In the genomic region with DNA sequence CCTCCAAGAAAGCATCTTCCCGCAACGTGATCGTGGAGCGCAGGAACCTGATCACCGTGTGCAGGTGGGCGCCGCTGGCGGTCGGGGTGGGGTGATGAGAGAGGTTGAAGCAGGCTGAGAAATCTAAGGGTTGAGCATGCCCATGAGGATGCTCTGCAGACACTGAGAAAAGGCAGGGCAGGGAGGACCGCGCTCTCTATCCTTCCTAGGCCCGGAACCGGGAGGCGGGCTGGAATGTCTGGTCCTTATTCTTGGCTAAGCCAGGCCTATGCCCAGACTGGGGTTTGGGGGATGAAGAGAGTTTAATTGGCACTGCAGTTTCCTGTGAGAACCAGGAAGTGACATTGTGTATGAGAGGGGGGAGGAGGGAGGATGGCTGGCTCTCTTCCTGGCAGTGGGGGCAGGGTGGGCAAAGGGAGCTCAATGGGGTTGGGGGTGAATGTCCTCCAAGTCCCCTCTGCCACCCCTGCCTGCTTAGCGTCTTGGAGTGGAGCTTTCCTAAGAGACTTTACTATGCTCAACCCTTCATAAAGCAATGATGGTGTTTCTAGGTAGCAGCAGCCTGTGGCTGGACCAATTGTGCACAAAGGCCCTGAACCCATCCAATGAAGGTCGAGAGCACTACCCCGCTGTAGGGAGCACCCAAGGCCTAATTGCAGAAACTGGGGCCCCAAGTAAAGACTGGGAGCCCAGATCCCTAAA, we compare ENCODE assay signal across 8 mouse cellular contexts. TPM values are rescaled to one million over a fixed set of nuclear protein-coding genes. Genes with fewer than 3 reads are reported as not detected.
A peak's percentile ranks its signal among the peaks of the same experiment; 100 is the strongest.
DNase-seq lines count a peak whose midpoint lies in the region; ATAC-seq lines count a peak whose summit lies in the region.

No protein-coding gene starts in this region.

- peaks cover 22% of the 10 kb centered on the region for H3K4me1 ChIP-seq in lung, embryonic 15.5 days
- peaks cover 60% of the 10 kb centered on the region for H3K4me1 ChIP-seq in forebrain, embryonic 12.5 days
- H3K4me1 ChIP-seq in neural tube, embryonic 13.5 days (replicated peaks) = peaks cover 61% of the 10 kb centered on the region

- peak; percentile 27; the same call in 1 of the 2 replicates for ATAC-seq in lung, embryonic 15.5 days (ENCODE audit: borderline replicate concordance, extremely low read depth, low FRiP score, low TSS enrichment)
- ATAC-seq in forebrain, embryonic 12.5 days (ENCODE audit: low FRiP score) = peak; percentile 43
- ATAC-seq in neural tube, embryonic 13.5 days (ENCODE audit: low read depth) = peak; percentile 64
- no peak for ATAC-seq in granulocyte monocyte progenitor cell, adult 5-6 weeks (replicated peaks; ENCODE audit: poor library complexity, severe bottlenecking)

- H3K27ac ChIP-seq in lung, embryonic 15.5 days = no peak overlapping the region
- H3K27ac ChIP-seq in forebrain, embryonic 12.5 days = peak overlapping the region; percentile 94
- peak overlapping the region; percentile 98 for H3K27ac ChIP-seq in neural tube, embryonic 13.5 days (replicated peaks)

- no peaks in the 10 kb centered on the region for H3K9me3 ChIP-seq in lung, embryonic 15.5 days
- H3K9me3 ChIP-seq in forebrain, embryonic 12.5 days = no peaks in the 10 kb centered on the region
- no peaks in the 10 kb centered on the region for H3K9me3 ChIP-seq in neural tube, embryonic 13.5 days

- intact Hi-C loops in left cerebral cortex, postnatal 14 days (cut with DNase I) = loop anchor here (2.0 kb wide), 1 partner anchor 75 kb away; the partner anchor contains the start of gene Ubtf

- WGBS in lung, embryonic 15.5 days = 10% methylated on average over 17 of the region's 17 CpGs
- 5% methylated on average over 17 of the region's 17 CpGs for WGBS in forebrain, embryonic 12.5 days
- 5% methylated on average over 17 of the region's 17 CpGs for whole genome bisulfite sequencing in neural tube, embryonic 13.5 days

- no peak for DNase-seq in lung, postnatal 14 days
- DNase-seq in cerebellum, adult 11 months = peak; percentile 66
- peak; percentile 50 to 68 for DNase-seq in left cerebral cortex, postnatal 14 days (ENCODE audit: low spot score in 2 of 2)
- DNase-seq in gastrocnemius, adult 8-10 months (ENCODE audit: low spot score in 2 of 2) = no peak

- peak overlapping the region; percentile 93 for H3K4me2 ChIP-seq in lung, embryonic 15.5 days
- peak overlapping the region; percentile 89 for H3K4me2 ChIP-seq in forebrain, embryonic 12.5 days
- H3K4me2 ChIP-seq in neural tube, embryonic 13.5 days = peak overlapping the region; percentile 99

- H3K4me3 ChIP-seq in lung, embryonic 15.5 days = peak overlapping the region; percentile 39
- H3K4me3 ChIP-seq in forebrain, embryonic 12.5 days (replicated peaks) = peak overlapping the region; percentile 75
- H3K4me3 ChIP-seq in neural tube, embryonic 13.5 days = peak overlapping the region; percentile 84

- H3K9ac ChIP-seq in lung, embryonic 15.5 days = peak overlapping the region; percentile 32; the same call in 1 of the 2 replicates
- peak overlapping the region; percentile 84 for H3K9ac ChIP-seq in forebrain, embryonic 12.5 days
- H3K9ac ChIP-seq in neural tube, embryonic 13.5 days = peak overlapping the region; percentile 96

- no peaks in the 10 kb centered on the region for H3K36me3 ChIP-seq in lung, embryonic 15.5 days
- peaks cover under 1% of the 10 kb centered on the region; the same call in 1 of the 2 replicates for H3K36me3 ChIP-seq in forebrain, embryonic 12.5 days (replicated peaks)
- H3K36me3 ChIP-seq in neural tube, embryonic 13.5 days = peaks cover 7% of the 10 kb centered on the region; the same call in 1 of the 2 replicates

- H3K27me3 ChIP-seq in lung, embryonic 15.5 days = peaks cover 40% of the 10 kb centered on the region
- peaks cover 12% of the 10 kb centered on the region for H3K27me3 ChIP-seq in forebrain, embryonic 12.5 days
- peaks cover 2% of the 10 kb centered on the region; the same call in 1 of the 2 replicates for H3K27me3 ChIP-seq in neural tube, embryonic 13.5 days

RNA-seq across cellular contexts. Expression of gene Rundc3a, which starts 0.7 kb away (rescaled TPM):
- polyA plus RNA-seq in lung, embryonic 15.5 days (2015; fragmentation: Nextera tagmentation; extraction: Ambion mirVana) = 1.6 and 2.0 TPM in 2 replicates
- 103 and 113 TPM in 2 replicates for polyA plus RNA-seq in forebrain, embryonic 12.5 days (2016; fragmentation: Nextera tagmentation; extraction: Ambion mirVana)
- total RNA-seq in left cerebral cortex, postnatal 14 days (2021) = 100 to 1,000 TPM; 399 to 416 TPM
- 156 and 161 TPM in 2 replicates for polyA plus RNA-seq in neural tube, embryonic 13.5 days (2015; fragmentation: Nextera tagmentation; extraction: Ambion mirVana)
- total RNA-seq in granulocyte monocyte progenitor cell, adult 5-6 weeks (2014; fragmentation: Nextera tagmentation) = not detected in 2 replicates
- not detected in 2 replicates for total RNA-seq in granulocyte monocyte progenitor cell, adult 5-6 weeks (2017)
- total RNA-seq in gastrocnemius, adult 8-10 months (2022) = under 1 TPM in 1 of 4 experiments, not detected in 3; 0.21 TPM

RNA-seq across cellular contexts. Expression of gene Slc25a39, which starts 13.9 kb away (rescaled TPM):
- polyA plus RNA-seq in lung, embryonic 15.5 days (2015; fragmentation: Nextera tagmentation; extraction: Ambion mirVana) = 240 and 247 TPM in 2 replicates
- 173 TPM in 2 replicates for polyA plus RNA-seq in forebrain, embryonic 12.5 days (2016; fragmentation: Nextera tagmentation; extraction: Ambion mirVana)
- 10 to 100 TPM; 71.0 to 71.3 TPM for total RNA-seq in left cerebral cortex, postnatal 14 days (2021)
- polyA plus RNA-seq in neural tube, embryonic 13.5 days (2015; fragmentation: Nextera tagmentation; extraction: Ambion mirVana) = 154 TPM in 2 replicates
- 99.0 and 163 TPM in 2 replicates for total RNA-seq in granulocyte monocyte progenitor cell, adult 5-6 weeks (2014; fragmentation: Nextera tagmentation)
- total RNA-seq in granulocyte monocyte progenitor cell, adult 5-6 weeks (2017) = 51.4 and 53.9 TPM in 2 replicates
- 10 to 100 TPM; 61.2 to 72.2 (median 66.7) TPM for total RNA-seq in gastrocnemius, adult 8-10 months (2022)

RNA-seq across cellular contexts. Expression of gene Slc4a1, which starts 27.9 kb away (rescaled TPM):
- polyA plus RNA-seq in lung, embryonic 15.5 days (2015; fragmentation: Nextera tagmentation; extraction: Ambion mirVana) = 10.1 and 14.0 TPM in 2 replicates
- polyA plus RNA-seq in forebrain, embryonic 12.5 days (2016; fragmentation: Nextera tagmentation; extraction: Ambion mirVana) = 21.2 and 25.7 TPM in 2 replicates
- 1 to 10 TPM; 1.2 to 1.3 TPM for total RNA-seq in left cerebral cortex, postnatal 14 days (2021)
- 4.2 and 4.9 TPM in 2 replicates for polyA plus RNA-seq in neural tube, embryonic 13.5 days (2015; fragmentation: Nextera tagmentation; extraction: Ambion mirVana)
- total RNA-seq in granulocyte monocyte progenitor cell, adult 5-6 weeks (2014; fragmentation: Nextera tagmentation) = not detected in 2 replicates
- total RNA-seq in granulocyte monocyte progenitor cell, adult 5-6 weeks (2017) = under 0.01 and 1.6 TPM in 2 replicates
- total RNA-seq in gastrocnemius, adult 8-10 months (2022) = 1 to 10 TPM in 1 of 4 experiments, not detected in 3; 1.0 TPM

RNA-seq across cellular contexts. Expression of gene Grn, which starts 36.2 kb away (rescaled TPM):
- 168 and 174 TPM in 2 replicates for polyA plus RNA-seq in lung, embryonic 15.5 days (2015; fragmentation: Nextera tagmentation; extraction: Ambion mirVana)
- polyA plus RNA-seq in forebrain, embryonic 12.5 days (2016; fragmentation: Nextera tagmentation; extraction: Ambion mirVana) = 55.5 and 57.6 TPM in 2 replicates
- 10 to 100 TPM; 74.3 to 78.5 TPM for total RNA-seq in left cerebral cortex, postnatal 14 days (2021)
- polyA plus RNA-seq in neural tube, embryonic 13.5 days (2015; fragmentation: Nextera tagmentation; extraction: Ambion mirVana) = 83.3 and 88.6 TPM in 2 replicates
- total RNA-seq in granulocyte monocyte progenitor cell, adult 5-6 weeks (2014; fragmentation: Nextera tagmentation) = 110 and 152 TPM in 2 replicates
- total RNA-seq in granulocyte monocyte progenitor cell, adult 5-6 weeks (2017) = 38.6 and 48.3 TPM in 2 replicates
- 10 to 100 TPM; 12.2 to 21.8 (median 17.0) TPM for total RNA-seq in gastrocnemius, adult 8-10 months (2022)

RNA-seq across cellular contexts. Expression of gene Fam171a2, which starts 53.6 kb away (rescaled TPM):
- 4.7 and 6.9 TPM in 2 replicates for polyA plus RNA-seq in lung, embryonic 15.5 days (2015; fragmentation: Nextera tagmentation; extraction: Ambion mirVana)
- polyA plus RNA-seq in forebrain, embryonic 12.5 days (2016; fragmentation: Nextera tagmentation; extraction: Ambion mirVana) = 13.3 and 15.2 TPM in 2 replicates
- 100 to 1,000 TPM in 1 of 2 experiments, 10 to 100 TPM in 1; 97.3 to 111 TPM for total RNA-seq in left cerebral cortex, postnatal 14 days (2021)
- polyA plus RNA-seq in neural tube, embryonic 13.5 days (2015; fragmentation: Nextera tagmentation; extraction: Ambion mirVana) = 20.3 and 21.6 TPM in 2 replicates
- not detected in 2 replicates for total RNA-seq in granulocyte monocyte progenitor cell, adult 5-6 weeks (2014; fragmentation: Nextera tagmentation)
- total RNA-seq in granulocyte monocyte progenitor cell, adult 5-6 weeks (2017) = not detected in 2 replicates
- 1 to 10 TPM in 3 of 4 experiments, under 1 TPM in 1; 0.97 to 1.5 (median 1.2) TPM for total RNA-seq in gastrocnemius, adult 8-10 months (2022)

Comparison
In these comparisons a context has a peak if more than half of its experiments do, and no peak if none do; other contexts are left out.
1. H3K9ac ChIP-seq: peak in every context shown above with its lines; median percentile 96 in neural tube, embryonic 13.5 days; 84 in forebrain, embryonic 12.5 days; 32 in lung, embryonic 15.5 days.
2. DNase-seq: peak in cerebellum, adult 11 months (single experiment) and left cerebral cortex, postnatal 14 days (2 of 2); none in lung, postnatal 14 days (single experiment) and gastrocnemius, adult 8-10 months (0 of 2).
3. RNA of gene Rundc3a, which starts 0.7 kb away (total RNA-seq): 399 to 416 TPM in left cerebral cortex, postnatal 14 days; 0.21 TPM in gastrocnemius, adult 8-10 months and not detected in granulocyte monocyte progenitor cell, adult 5-6 weeks; every median in the first group is over 100 times any median in the second.
4. Peak in every context shown above with its lines, with median percentiles within 50 percentile points of each other: H3K4me2 ChIP-seq and H3K4me3 ChIP-seq.